Mouse (Mus musculus): ENCODE results near the gene Mipep. TPM values are rescaled to one million over a fixed set of nuclear protein-coding genes. Genes with fewer than 3 reads are reported as not detected.

Gene Mipep
- polyA plus RNA-seq, 3 experiments from 2014 or later: 1.7 to 2.1 (median 1.9) TPM

DNA sequence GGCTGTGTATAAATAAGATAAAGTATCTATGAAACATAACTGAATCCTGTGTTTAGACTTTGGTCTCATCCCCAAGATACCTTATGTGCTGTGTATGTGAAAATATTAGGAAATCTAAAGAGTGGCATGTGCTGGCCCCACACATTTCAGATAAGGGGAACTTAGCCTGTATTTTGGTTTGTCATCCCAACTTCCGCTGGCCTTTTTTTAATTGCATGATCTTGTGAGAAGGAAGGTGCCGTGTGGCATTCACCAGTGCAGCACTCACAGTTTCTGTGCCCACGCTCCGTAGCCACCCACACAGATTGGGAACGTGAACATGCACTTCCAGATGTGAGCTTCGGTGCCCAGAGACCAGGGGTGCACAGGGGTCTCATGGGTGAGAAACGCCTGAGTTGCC is 26.7 kb upstream of the Mipep start:
- ATAC-seq: no peak

- no peak for ATAC-seq
Observed at GRCm38 (mm10) chr14:60759097-60759496, 25.3 kb upstream of the Mipep start.

DNA sequence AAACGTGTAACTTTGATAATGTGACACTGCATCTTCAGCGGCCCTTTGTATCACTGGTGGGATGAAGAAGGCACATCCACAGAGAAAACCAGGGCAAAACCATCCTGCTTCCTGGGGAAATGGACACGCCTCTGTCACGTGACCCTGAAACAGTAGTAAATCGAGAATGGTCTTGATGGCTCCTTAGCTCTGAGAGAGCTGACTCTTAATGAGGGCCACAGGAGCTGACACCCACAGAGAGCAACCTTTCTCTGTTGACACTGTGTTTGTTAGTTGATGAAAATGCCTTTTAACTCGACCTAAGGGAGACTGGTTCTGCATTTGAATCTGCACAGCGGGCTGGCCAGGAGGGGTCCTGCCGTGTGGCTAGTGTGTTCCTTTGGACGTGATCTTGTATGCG is 22.6 kb upstream of the Mipep start:
- ATAC-seq: no peak

DNA sequence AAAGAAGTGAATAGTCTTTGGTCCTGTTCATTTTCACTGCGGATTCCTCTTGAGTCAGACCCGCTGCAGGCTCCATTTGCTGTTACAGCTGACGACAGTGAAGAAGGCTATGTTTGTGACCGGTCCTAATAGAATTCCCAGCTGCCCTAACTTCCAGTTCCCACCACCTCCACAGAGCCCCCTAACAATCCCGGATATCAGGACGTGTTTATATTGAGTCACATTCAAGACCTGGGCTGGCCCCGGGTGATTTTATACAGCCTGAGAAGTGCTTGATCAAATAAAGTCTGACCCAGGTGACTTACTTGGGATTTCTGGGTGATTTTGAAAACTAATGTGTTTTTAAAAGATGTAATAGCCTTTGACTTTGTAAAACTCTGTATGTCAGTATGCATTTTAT is 21.6 kb upstream of the Mipep start:
- ATAC-seq: no peak

GRCm38 (mm10) chr14:60763746-60764145 is 20.6 kb upstream of the Mipep start:
- no peak for ATAC-seq

DNA sequence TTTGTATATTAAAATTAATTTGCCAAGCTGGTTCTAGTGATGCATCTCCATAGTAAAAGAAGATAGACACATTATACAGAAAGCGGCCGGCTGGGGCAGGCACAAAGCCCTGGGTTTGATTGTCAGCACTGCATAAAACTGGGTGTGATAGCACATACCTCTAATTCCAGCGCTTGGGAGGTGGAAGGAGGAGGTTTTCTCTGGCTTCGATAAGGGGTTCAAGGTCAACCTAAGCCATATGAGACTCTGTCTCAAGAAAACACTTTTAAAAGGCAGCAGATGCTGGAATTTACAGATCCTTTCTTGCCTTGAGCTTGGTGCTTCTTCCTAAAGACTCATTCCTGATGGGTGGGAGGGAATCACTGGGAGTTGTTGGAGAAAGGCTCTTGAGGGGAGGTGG is 19.8 kb upstream of the Mipep start:
- ATAC-seq: no peak

DNA sequence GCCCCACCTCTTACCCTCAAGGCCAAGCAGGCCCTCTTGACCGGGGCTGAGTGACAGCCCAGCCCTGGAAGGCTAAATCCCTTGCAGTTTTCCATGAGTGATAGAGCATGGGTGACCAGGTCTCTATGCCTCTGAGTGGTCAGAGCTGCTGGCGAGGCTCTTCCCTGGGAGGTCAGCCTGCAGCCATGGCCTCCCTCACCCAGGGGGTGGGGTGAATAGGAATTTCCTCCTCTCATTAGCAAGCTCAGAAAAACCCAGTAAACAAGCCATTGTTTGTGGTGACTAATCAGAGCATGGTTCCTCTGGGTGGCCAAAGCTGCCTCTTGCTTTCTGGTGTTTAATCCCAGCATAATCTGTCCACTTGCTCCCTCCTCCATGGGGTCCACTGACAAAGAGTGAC is 19.3 kb upstream of the Mipep start:
- no peak for ATAC-seq

- no peak for ATAC-seq
Observed at GRCm38 (mm10) chr14:60767884-60768283, 16.5 kb upstream of the Mipep start, which contains the start of gene C1qtnf9. Gene C1qtnf9 (plus strand): TSS chr14:60768134.

DNA sequence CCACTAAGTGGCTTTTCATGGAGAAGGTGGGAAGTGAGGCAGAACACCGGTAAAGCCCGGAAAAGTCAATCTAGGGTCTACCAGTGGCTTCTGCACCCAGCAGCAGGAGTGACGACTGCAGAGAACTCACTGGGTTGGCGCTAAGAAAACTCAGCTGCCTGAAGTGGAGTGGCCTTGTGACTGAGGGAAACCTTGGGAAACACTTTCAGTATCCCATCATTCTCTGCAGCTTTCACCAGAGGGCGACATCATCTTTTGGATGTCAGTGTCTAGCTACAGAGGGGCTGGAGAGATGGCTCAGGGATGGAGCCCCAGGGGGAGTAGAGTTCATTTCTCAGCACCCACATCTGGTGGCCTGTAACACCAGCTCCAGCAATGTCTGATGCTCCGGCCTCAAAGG is 15.0 kb upstream of the Mipep start:
- no peak for ATAC-seq

DNA sequence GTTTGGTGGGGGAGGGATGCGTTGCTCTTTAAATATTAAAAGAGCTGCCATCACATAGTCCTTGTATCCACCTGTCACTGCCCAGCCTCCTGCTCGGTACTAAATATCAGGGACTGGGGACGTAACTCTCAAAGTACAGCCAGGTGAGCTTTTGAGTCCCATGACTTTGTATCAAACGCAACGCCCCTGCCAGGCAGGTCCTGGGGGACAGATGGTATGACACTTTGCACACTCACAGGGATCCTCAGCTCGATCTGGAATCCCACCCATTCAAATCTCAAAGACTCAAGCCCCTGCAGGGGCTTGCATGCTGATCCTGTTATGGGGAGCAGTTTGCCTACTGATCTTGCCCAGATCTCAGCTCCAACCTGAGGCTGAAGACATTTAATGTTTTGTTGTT is 13.8 kb upstream of the Mipep start:
- ATAC-seq: no peak

GRCm38 (mm10) chr14:60771057-60771456 is 13.3 kb upstream of the Mipep start:
- ATAC-seq: peak; percentile 83

- ATAC-seq: no peak
Observed at GRCm38 (mm10) chr14:60773476-60773875, 10.9 kb upstream of the Mipep start.

DNA sequence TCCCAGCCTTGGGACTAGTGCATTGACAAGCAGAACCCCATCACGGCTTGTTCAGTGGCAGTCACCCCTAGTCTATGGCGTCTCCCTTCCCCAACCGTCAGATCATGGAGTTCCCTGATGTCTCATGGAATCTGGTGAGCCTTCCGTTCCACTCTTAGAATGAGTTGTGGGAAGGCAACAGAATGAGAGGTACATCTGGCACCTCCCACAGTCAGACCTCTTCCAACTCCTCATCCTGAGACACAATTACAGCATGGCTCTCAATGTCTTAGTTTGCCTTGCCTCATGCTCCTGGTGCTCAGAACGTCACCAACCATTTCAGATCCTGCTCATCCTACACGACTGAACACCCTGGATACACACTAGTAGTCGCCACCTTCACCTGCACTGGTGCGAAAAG is 7.9 kb upstream of the Mipep start:
- ATAC-seq: no peak

DNA sequence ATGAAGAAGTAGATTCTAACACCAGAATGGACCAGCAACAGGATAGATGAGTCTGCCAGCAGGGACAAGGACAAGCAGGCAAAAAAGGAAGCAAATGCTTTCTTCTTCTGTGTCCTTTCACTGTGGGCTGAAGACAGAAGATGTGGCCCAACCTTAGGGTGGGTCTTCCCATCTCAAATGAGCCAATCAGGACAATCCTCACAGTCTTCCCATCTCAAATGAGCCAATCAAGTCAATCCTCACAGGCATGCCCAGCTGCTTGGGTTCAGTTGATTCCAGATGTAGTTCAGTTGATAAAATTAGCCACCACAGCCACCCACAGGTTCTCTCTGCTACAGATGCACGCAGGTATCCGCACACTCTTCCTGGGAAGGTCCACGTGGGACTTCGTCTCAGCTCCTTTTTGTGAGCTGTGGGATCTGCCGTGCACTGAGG is 6.9 kb upstream of the Mipep start:
- no peak for ATAC-seq

GRCm38 (mm10) chr14:60779198-60779597 is 5.2 kb upstream of the Mipep start:
- ATAC-seq: no peak

DNA sequence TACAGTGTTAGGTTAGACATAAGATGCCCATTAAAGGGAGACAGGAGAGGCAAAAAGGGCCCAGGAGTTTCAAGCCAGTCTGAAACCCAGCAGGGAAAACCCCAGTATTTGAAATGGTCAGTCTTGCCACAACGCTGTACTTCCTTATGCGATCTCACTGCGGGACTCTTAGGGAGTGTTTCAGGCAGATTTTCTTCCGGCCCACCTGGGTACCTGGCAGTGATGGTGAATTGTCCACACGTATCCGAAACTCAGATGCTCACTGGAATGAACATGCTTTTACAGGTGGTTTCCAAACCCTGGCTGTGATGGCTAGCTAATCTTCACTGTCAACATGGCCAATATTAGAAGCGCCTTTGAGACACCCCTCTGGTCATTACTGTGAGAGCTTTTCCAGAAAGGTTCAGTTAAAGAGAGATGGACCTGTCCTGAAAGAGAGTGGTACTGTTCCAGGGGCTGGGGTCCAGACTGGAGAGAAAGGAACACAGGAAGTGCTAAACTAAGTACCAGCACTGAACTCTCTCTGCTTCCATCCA is 2.2 kb upstream of the Mipep start:
- no peak for ATAC-seq

DNA sequence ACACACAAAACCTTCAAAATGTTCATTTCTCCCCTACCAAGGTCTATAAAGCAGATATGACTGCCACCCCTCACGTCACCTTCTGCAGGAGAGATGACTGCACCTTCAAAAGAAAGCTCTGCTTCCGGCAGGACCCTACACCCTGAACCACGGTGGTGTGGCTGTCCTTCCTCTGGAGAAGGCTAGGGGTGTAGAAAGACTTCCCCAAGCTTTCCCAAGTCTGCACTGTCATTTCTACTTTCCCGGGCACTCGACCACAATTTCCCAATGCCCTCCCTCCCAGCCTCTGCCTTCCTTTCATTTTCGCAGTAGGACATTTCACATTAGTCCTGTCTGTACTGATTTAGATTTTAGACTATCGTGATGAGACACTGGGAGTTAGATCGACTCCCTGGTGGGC is 1.2 kb upstream of the Mipep start:
- no peak for ATAC-seq

DNA sequence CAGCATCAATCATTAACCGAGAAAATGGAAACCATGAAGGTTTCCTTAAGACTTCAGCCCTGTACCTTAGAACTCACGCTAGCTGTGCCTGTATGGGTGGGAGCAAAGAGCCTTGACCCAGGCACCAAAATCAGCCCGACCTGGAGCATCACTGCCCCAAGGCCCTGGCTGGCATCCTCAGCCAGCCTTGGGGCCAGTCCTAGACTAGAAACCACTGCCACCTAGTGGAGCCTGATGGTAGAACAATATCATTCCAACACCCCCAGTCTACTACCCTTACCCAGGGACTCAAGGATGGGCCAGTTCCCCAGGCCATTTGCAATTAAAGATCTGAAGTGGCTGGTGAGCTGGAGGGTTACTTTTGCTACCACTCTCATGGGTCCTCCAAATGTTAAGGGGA is 5.7 kb downstream of the Mipep start:
- ATAC-seq: peak; percentile 67

DNA sequence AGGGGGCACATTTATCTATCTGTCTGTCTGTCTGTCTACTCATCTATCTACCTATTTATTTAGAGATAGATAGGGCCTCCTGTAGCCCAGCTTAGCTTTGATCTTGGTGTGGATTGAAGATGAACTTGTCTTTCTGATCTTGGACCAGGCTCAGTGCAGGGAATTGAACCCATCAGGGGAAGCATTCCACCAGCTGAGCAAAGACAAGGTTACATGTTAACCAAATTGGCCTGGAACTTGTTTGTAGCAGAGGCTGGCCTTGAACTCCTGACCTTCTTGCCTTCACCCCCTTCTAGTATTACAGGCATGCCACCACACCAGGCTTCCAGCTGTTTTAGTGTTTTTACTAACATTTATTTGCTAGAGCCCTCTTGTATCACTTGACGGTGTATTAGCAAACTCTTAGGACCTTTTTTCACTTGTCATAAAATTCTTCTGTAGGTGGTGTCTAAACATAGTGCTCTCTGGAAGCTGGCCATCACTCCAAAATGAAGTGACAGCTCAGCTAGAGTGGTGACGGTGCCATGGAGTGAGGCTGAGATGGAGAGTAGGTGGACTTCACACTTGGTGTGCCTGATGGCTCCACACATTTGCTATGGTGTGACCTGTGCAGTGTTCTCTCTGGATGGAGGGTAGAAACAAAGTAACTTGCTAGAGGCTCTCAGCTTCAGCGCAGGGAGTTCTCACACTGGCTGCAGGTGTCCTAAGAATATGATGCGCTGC is 12.4 kb downstream of the Mipep start:
- ATAC-seq: no peak

- no peak for ATAC-seq
Observed at GRCm38 (mm10) chr14:60797596-60797995, 13.2 kb downstream of the Mipep start.

- ATAC-seq: no peak
Observed at GRCm38 (mm10) chr14:60798721-60799120, 14.3 kb downstream of the Mipep start.

DNA sequence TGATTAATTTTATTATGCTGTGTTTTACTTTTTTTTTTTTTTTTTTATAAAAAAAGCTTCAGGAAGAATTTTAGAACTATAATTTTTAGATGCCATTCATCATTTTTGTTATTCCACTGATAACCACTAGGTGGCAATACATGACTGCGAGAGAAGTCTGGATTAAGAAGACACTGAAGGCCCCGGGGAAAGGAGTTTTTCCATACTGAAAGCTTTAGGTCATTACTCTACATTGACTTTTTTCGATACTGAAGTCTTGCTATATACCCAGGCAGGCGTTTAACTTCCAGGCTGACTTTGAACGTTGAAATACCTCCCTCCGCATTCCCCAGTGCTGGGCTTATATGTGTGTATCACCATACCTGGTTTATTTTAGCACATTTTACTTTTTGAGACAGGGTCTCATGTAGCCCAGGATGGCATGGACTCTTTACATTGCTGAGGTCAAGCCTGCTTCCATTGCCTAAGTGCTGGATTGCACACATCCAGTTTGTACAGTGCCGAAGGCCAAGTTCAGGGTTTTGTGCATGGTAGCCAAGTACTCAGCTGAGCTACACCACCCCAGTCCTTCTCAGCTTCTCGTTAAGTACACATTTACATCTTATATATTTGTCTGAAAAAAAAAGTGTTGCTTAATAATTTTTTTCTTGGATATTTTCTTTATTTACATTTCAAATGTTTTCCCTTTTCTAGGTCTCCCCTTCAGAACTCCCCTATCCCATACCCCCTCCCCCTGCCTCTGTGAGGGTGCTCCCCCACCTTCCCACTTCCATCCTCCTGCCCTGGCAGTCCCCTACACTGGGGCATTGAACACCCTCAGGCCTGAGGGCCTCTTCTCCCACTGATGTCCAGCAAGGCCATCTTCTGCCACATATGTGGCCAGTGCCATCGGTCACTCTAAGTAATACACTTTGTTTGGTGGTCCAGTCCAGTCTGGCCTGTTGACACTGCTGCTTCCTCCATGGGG is 15.7 kb downstream of the Mipep start:
- peak; percentile 60 for ATAC-seq

GRCm38 (mm10) chr14:60802026-60802425 is 17.7 kb downstream of the Mipep start:
- no peak for ATAC-seq

DNA sequence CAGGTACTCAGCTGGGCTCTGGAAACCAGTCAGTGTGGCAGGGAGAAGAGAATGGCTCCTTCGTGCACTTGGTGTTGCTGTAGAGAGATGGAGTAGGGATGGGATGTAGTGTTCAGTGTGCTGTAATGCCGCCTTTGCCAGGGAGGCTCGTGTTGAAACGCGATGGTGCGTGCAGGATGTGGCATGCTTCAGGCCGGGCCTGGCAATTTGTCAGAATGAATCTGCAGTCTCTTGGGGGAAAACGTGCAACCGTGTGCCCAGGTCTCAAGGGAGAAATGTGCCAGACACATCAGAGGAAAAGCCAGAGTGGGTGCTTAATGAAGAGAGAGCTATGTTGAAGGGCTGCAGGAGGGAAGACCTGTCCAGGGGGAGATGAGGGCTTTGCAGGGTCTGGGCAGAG is 20.6 kb downstream of the Mipep start:
- ATAC-seq: no peak

Data from inflammation-experienced regulatory T-cells, adult 6 months (primary cell).